ENCODE assay signal across 29 mouse cellular contexts in genomic region chr9:14295680-14296440, GRCm38 (mm10). TPM values are rescaled to one million over a fixed set of nuclear protein-coding genes. Genes with fewer than 3 reads are reported as not detected.
DNase-seq lines count a peak whose midpoint lies in the region; ATAC-seq lines count a peak whose summit lies in the region.
"Had no signal": no experiment of that assay in that cellular context is flagged by ENCODE, and none has a peak within 500 bp of the region (broad histone marks: within the 10 kb centered on the region; RNA-seq: fewer than 3 reads in every experiment).

No protein-coding gene starts in this region.

- no peak overlapping the region for H3K4me2 ChIP-seq in heart, embryonic 12.5 days
- no peak overlapping the region for H3K4me2 ChIP-seq in forebrain, embryonic 15.5 days (replicated peaks)
- H3K4me2 ChIP-seq: embryonic facial prominence, embryonic 12.5 days; heart, embryonic 13.5 days; hindbrain, embryonic 14.5 days; liver, embryonic 12.5 days; midbrain, embryonic 13.5 days had no signal

- ATAC-seq in heart, embryonic 12.5 days (ENCODE audit: insufficient number of reproducible peaks, low FRiP score), result no peak
- peak; percentile 69 for ATAC-seq in megakaryocyte, adult 5-6 weeks (ENCODE audit: poor library complexity, severe bottlenecking)
- no peak for ATAC-seq in forebrain, embryonic 15.5 days (replicated peaks)
- ATAC-seq: forebrain, embryonic 14.5 days; liver, embryonic 12.5 days; liver, postnatal 0 days; lung, postnatal 0 days; midbrain, embryonic 13.5 days had no signal

- DNase-seq in heart, adult 11 months, result peak; percentile 45
- DNase-seq in spleen, postnatal 36 days (ENCODE audit: low spot score in 2 of 2), result peak; percentile 30
- no peak for DNase-seq in spleen, adult 12 weeks (ENCODE audit: low spot score)
- peak; percentile 28 for DNase-seq in splenic B cell, adult 2 months (ENCODE audit: low read depth, low spot score)
- DNase-seq in urinary bladder, postnatal 4 days (ENCODE audit: low spot score in 2 of 2), result no peak
- DNase-seq: adrenal gland, adult 8-10 months; cerebellum, adult 2 months; cerebellum, postnatal 36 days; gastrocnemius, postnatal 36 days; heart, adult 2 months; heart, postnatal 10 days; kidney, adult 9 months; kidney, postnatal 36 days; left cerebral cortex, postnatal 4 days; liver, postnatal 0 days; lung, postnatal 4 days; right cerebral cortex, postnatal 4 days had no signal

- WGBS in heart, embryonic 12.5 days, result 84% methylated on average over 8 of the region's 8 CpGs
- 96% methylated on average over 8 of the region's 8 CpGs for WGBS in forebrain, embryonic 15.5 days

- no peaks in the 10 kb centered on the region for H3K36me3 ChIP-seq in heart, embryonic 12.5 days
- H3K36me3 ChIP-seq in splenic B cell, adult 2 months (ENCODE audit: control insufficient read depth, insufficient read depth, low read length, poor library complexity, severe bottlenecking), result peaks cover 3% of the 10 kb centered on the region; the same call in 1 of the 2 replicates
- H3K36me3 ChIP-seq in forebrain, embryonic 15.5 days, result no peaks in the 10 kb centered on the region
- H3K36me3 ChIP-seq: embryonic facial prominence, embryonic 12.5 days; heart, embryonic 13.5 days; liver, embryonic 12.5 days; midbrain, embryonic 13.5 days had no signal

- H3K9me3 ChIP-seq in heart, embryonic 12.5 days (replicated peaks), result no peaks in the 10 kb centered on the region
- H3K9me3 ChIP-seq in forebrain, embryonic 15.5 days, result no peaks in the 10 kb centered on the region
- H3K9me3 ChIP-seq: embryonic facial prominence, embryonic 12.5 days; heart, embryonic 13.5 days; liver, embryonic 12.5 days; midbrain, embryonic 13.5 days had no signal

- H3K4me1 ChIP-seq in heart, embryonic 12.5 days (replicated peaks), result peaks cover 27% of the 10 kb centered on the region
- H3K4me1 ChIP-seq in forebrain, embryonic 15.5 days, result no peaks in the 10 kb centered on the region

- no peak overlapping the region for H3K4me3 ChIP-seq in heart, embryonic 12.5 days
- no peak overlapping the region for H3K4me3 ChIP-seq in forebrain, embryonic 15.5 days
- H3K4me3 ChIP-seq: embryonic facial prominence, embryonic 12.5 days; heart, adult 2 months; heart, embryonic 13.5 days; layer of hippocampus, adult 2 months; liver, embryonic 12.5 days; midbrain, embryonic 13.5 days had no signal

- H3K27me3 ChIP-seq in heart, embryonic 12.5 days (replicated peaks), result no peaks in the 10 kb centered on the region
- H3K27me3 ChIP-seq in splenic B cell, adult 2 months (ENCODE audit: control insufficient read depth, insufficient read depth, low read length, poor library complexity, severe bottlenecking), result no peaks in the 10 kb centered on the region
- peaks cover 13% of the 10 kb centered on the region; the same call in 1 of the 2 replicates for H3K27me3 ChIP-seq in forebrain, embryonic 15.5 days
- H3K27me3 ChIP-seq: embryonic facial prominence, embryonic 12.5 days; heart, embryonic 13.5 days; liver, embryonic 12.5 days; midbrain, embryonic 13.5 days had no signal

- H3K27ac ChIP-seq in heart, embryonic 12.5 days (ENCODE audit: poor library complexity, severe bottlenecking), result no peak overlapping the region
- no peak overlapping the region for H3K27ac ChIP-seq in forebrain, embryonic 15.5 days (replicated peaks)
- H3K27ac ChIP-seq: embryonic facial prominence, embryonic 12.5 days; heart, adult 2 months; heart, embryonic 13.5 days; hindbrain, embryonic 14.5 days; layer of hippocampus, adult 2 months; liver, embryonic 12.5 days; midbrain, embryonic 13.5 days; stomach, postnatal 0 days had no signal

- H3K9ac ChIP-seq in heart, embryonic 12.5 days, result no peak overlapping the region
- no peak overlapping the region for H3K9ac ChIP-seq in forebrain, embryonic 15.5 days (replicated peaks)
- H3K9ac ChIP-seq: embryonic facial prominence, embryonic 12.5 days; heart, embryonic 13.5 days; hindbrain, embryonic 14.5 days; liver, embryonic 12.5 days; liver, postnatal 0 days; midbrain, embryonic 13.5 days had no signal

RNA-seq across cellular contexts. Expression of gene Sesn3, which starts 21.0 kb away (rescaled TPM):
- polyA plus RNA-seq in heart, embryonic 12.5 days (2016; fragmentation: Nextera tagmentation; extraction: Ambion mirVana), result 14.1 and 15.5 TPM in 2 replicates
- total RNA-seq in megakaryocyte, adult 5-6 weeks (2015), result 7.5 TPM in 2 replicates
- 4.1 and 5.2 TPM in 2 replicates for total RNA-seq in megakaryocyte, adult 5-6 weeks (2017)
- polyA plus RNA-seq in forebrain, embryonic 15.5 days (2015; fragmentation: Nextera tagmentation; extraction: Ambion mirVana), result 13.3 and 14.4 TPM in 2 replicates

Comparison
In these comparisons a context has a peak if more than half of its experiments do, and no peak if none do; other contexts are left out.
1. DNase-seq: peak in heart, adult 11 months (single experiment), spleen, postnatal 36 days (2 of 2) and splenic B cell, adult 2 months (single experiment); none in spleen, adult 12 weeks (single experiment) and urinary bladder, postnatal 4 days (0 of 2).